Mouse (Mus musculus) intestine, embryonic 14.5 days (tissue): ENCODE measurements around the gene Tuba3a. TPM values are rescaled to one million over a fixed set of nuclear protein-coding genes. Genes with fewer than 3 reads are reported as not detected.

Experiments used
- microRNA-seq: library from miRNA; unstranded; fragments of <30 nt; microRNA quantifications from one replicate; pipeline ENCODE4, GENCODE M21; 2016
- polyA plus RNA-seq: library from polyadenylated mRNA; unstranded; fragments of >200 nt; fragmentation: Nextera tagmentation; extraction: Ambion mirVana; gene quantifications from 2 replicates; pipeline ENCODE4 v1.2.1, GENCODE M21; 2014

The Tuba3a gene
- polyA plus RNA-seq, 1 experiment from 2014 or later = 0.12 TPM

Small RNA genes lying within 50 kb of the gene (microRNA-seq; reads per million reads assigned to microRNA genes)
- not detected for gene Mir8113

Other genes starting within 250 kb of the Tuba3a start
- gene Ing4, start 246.3 kb downstream of the Tuba3a start, polyA plus RNA-seq = 94.4 and 108 TPM in 2 replicates
- gene Acrbp, start 236.4 kb downstream of the Tuba3a start, polyA plus RNA-seq = 11.4 and 13.4 TPM in 2 replicates
- gene Lpar5, start 218.1 kb downstream of the Tuba3a start, polyA plus RNA-seq = 2.3 and 3.0 TPM in 2 replicates
- 74.2 and 74.8 TPM in 2 replicates for gene Chd4, start 190.1 kb downstream of the Tuba3a start, polyA plus RNA-seq
- gene Nop2, start 154.1 kb downstream of the Tuba3a start, polyA plus RNA-seq = 72.1 and 75.2 TPM in 2 replicates
- 6.7 and 7.6 TPM in 2 replicates for gene Iffo1, start 140.8 kb downstream of the Tuba3a start, polyA plus RNA-seq
- 2,406 and 2,408 TPM in 2 replicates for gene Gapdh, start 119.6 kb downstream of the Tuba3a start, polyA plus RNA-seq
- gene Ncapd2, start 94.3 kb downstream of the Tuba3a start, polyA plus RNA-seq = 109 and 129 TPM in 2 replicates
- gene Mrpl51, start 94.2 kb downstream of the Tuba3a start, polyA plus RNA-seq = 217 and 221 TPM in 2 replicates
- 2.5 and 2.7 TPM in 2 replicates for gene Vamp1, start 70.5 kb downstream of the Tuba3a start, polyA plus RNA-seq
- 5.7 and 7.1 TPM in 2 replicates for gene Tapbpl, start 54.2 kb downstream of the Tuba3a start, polyA plus RNA-seq
- gene Cd27, start 49.0 kb downstream of the Tuba3a start, polyA plus RNA-seq = 1.4 and 2.1 TPM in 2 replicates
- gene Ltbr, start 27.8 kb upstream of the Tuba3a start, polyA plus RNA-seq = 67.4 and 67.8 TPM in 2 replicates
- 2.0 TPM in 2 replicates for gene Scnn1a, start 34.6 kb upstream of the Tuba3a start, polyA plus RNA-seq
- gene Tnfrsf1a, start 63.3 kb upstream of the Tuba3a start, polyA plus RNA-seq = 60.6 and 63.3 TPM in 2 replicates
- 2.4 and 2.8 TPM in 2 replicates for gene Plekhg6, start 94.8 kb upstream of the Tuba3a start, polyA plus RNA-seq
- gene Cd9, start 208.7 kb upstream of the Tuba3a start, polyA plus RNA-seq = 162 and 185 TPM in 2 replicates